Mouse (Mus musculus) MEL (cell line): Measurements from ENCODE around the gene Hnrnpu. TPM values are rescaled to one million over a fixed set of nuclear protein-coding genes. Genes with fewer than 3 reads are reported as not detected.
"Not testable (repeated sequence)": the region's sequence is repeated elsewhere in the genome, so short reads cannot be mapped to it uniquely, and the experiment has no call there.

Source experiments
- DNase-seq: peaks from one replicate; pipeline ENCODE4 v3.0.0; 2011; ENCODE audit warnings: low read depth, low spot score
- H3K27ac ChIP-seq: 2 replicates; pipeline ENCODE4 v1.5.1; 2012; ENCODE audit warnings: low read depth, mild to moderate bottlenecking, control low read depth, low read length, moderate library complexity; ENCODE audit not compliant: control insufficient read depth
- H3K27me3 ChIP-seq, 2 experiments: fragments of 150-350 bp in 1 of 2; sonication (generic) in 1 of 2; 2 replicates each; pipeline ENCODE4 v1.6.1; 2012; ENCODE audit warnings: low read length in 2 of 2, mild to moderate bottlenecking in 2 of 2, improper control_type of control experiment in 1 of 2, moderate library complexity in 1 of 2; ENCODE audit not compliant: insufficient read depth in 2 of 2, control insufficient read depth in 1 of 2
- H3K36me3 ChIP-seq, 2 experiments: 2 replicates each; pipeline ENCODE4 v1.6.1; 2012 to 2014; ENCODE audit warnings: low read length in 2 of 2, improper control_type of control experiment in 1 of 2, inconsistent platforms in 1 of 2, mild to moderate bottlenecking in 1 of 2; ENCODE audit not compliant: insufficient read depth in 2 of 2, control insufficient read depth in 1 of 2
- H3K4me1 ChIP-seq, 2 experiments: fragments of 150-350 bp in 1 of 2; sonication (generic) in 1 of 2; 2 replicates each; pipeline ENCODE4 v1.6.1; 2012; ENCODE audit warnings: low read length in 2 of 2, improper control_type of control experiment in 1 of 2, mild to moderate bottlenecking in 1 of 2; ENCODE audit not compliant: insufficient read depth in 2 of 2, control insufficient read depth in 1 of 2
- H3K4me3 ChIP-seq, 2 experiments: fragments of 150-350 bp in 1 of 2; sonication (generic) in 1 of 2; 2 replicates each; pipeline ENCODE4 v1.5.1; 2012; ENCODE audit warnings: low read depth in 2 of 2, low read length in 2 of 2, mild to moderate bottlenecking in 2 of 2, moderate library complexity in 2 of 2, control low read depth in 1 of 2, improper control_type of control experiment in 1 of 2; ENCODE audit not compliant: control insufficient read depth in 1 of 2, insufficient read depth in 1 of 2
- H3K79me2 ChIP-seq: 2 replicates; pipeline ENCODE4 v1.6.1; 2012; ENCODE audit warnings: mild to moderate bottlenecking, low read length, moderate library complexity; ENCODE audit not compliant: control insufficient read depth, poor library complexity, insufficient read depth
- H3K9ac ChIP-seq: 2 replicates; pipeline ENCODE4 v1.6.1; 2012; ENCODE audit warnings: low read depth, mild to moderate bottlenecking, control low read depth, low read length, moderate library complexity; ENCODE audit not compliant: control insufficient read depth, poor library complexity, severe bottlenecking
- H3K9me3 ChIP-seq: fragments of 150-350 bp; sonication (generic); replicated peaks from 2 replicates; pipeline ENCODE4 v1.6.1; 2012; ENCODE audit warnings: mild to moderate bottlenecking, low read length, improper control_type of control experiment, moderate library complexity; ENCODE audit not compliant: insufficient read depth
- BHLHE40 ChIP-seq: IDR thresholded peaks from 2 replicates; pipeline ENCODE4 v1.6.1; 2012; ENCODE audit warnings: low read depth, mild to moderate bottlenecking, inconsistent platforms, low read length, improper control_type of control experiment, borderline replicate concordance
- CHD1 ChIP-seq: IDR thresholded peaks from 2 replicates; pipeline ENCODE4 v1.6.1; 2012; ENCODE audit warnings: low read depth, mild to moderate bottlenecking, inconsistent platforms, low read length, improper control_type of control experiment
- CHD2 ChIP-seq: IDR thresholded peaks from 2 replicates; pipeline ENCODE4 v1.6.1; 2011; ENCODE audit warnings: low read length, improper control_type of control experiment
- CTCF ChIP-seq, 3 experiments: IDR thresholded peaks in 2 of 3; conservative IDR thresholded peaks in 1 of 3; 2 replicates each; pipeline ENCODE4 v1.5.1; 2011 to 2012; ENCODE audit warnings: low read length in 3 of 3, low read depth in 2 of 3, mild to moderate bottlenecking in 2 of 3, improper control_type of control experiment in 1 of 3, inconsistent platforms in 1 of 3, mixed read lengths in 1 of 3, moderate library complexity in 1 of 3; ENCODE audit not compliant: control insufficient read depth in 1 of 3, insufficient read depth in 1 of 3, poor library complexity in 1 of 3, severe bottlenecking in 1 of 3
- ELF1 ChIP-seq: IDR thresholded peaks from 2 replicates; pipeline ENCODE4 v1.6.1; 2014; ENCODE audit warnings: low read depth, mild to moderate bottlenecking, inconsistent platforms, low read length, improper control_type of control experiment, moderate library complexity
- EP300 ChIP-seq, 2 experiments: IDR thresholded peaks; 2 replicates each; pipeline ENCODE4 v1.6.1; 2011; ENCODE audit warnings: improper control_type of control experiment in 2 of 2, low read length in 2 of 2, low read depth in 1 of 2, mild to moderate bottlenecking in 1 of 2
- GABPA ChIP-seq: IDR thresholded peaks from 2 replicates; pipeline ENCODE4 v1.6.1; 2012; ENCODE audit warnings: low read depth, mild to moderate bottlenecking, inconsistent platforms, low read length, improper control_type of control experiment, moderate library complexity
- GATA1 ChIP-seq: IDR thresholded peaks from 2 replicates; pipeline ENCODE4 v1.6.1; 2011; ENCODE audit warnings: low read depth, low read length, improper control_type of control experiment
- HCFC1 ChIP-seq: IDR thresholded peaks from 2 replicates; pipeline ENCODE4 v1.6.1; 2012; ENCODE audit warnings: low read depth, mild to moderate bottlenecking, inconsistent platforms, low read length, improper control_type of control experiment, moderate library complexity
- JUND ChIP-seq: IDR thresholded peaks from 2 replicates; pipeline ENCODE4 v1.6.1; 2011; ENCODE audit warnings: low read depth, mild to moderate bottlenecking, improper control_type of control experiment, low read length
- MAFK ChIP-seq: IDR thresholded peaks from 2 replicates; pipeline ENCODE4 v1.6.1; 2011; ENCODE audit warnings: low read depth, mild to moderate bottlenecking, low read length, improper control_type of control experiment, borderline replicate concordance
- MAZ ChIP-seq: IDR thresholded peaks from 2 replicates; pipeline ENCODE4 v1.6.1; 2012; ENCODE audit warnings: low read depth, mild to moderate bottlenecking, inconsistent platforms, low read length, improper control_type of control experiment
- MEF2A ChIP-seq: IDR thresholded peaks from 2 replicates; pipeline ENCODE4 v1.6.1; 2014; ENCODE audit warnings: low read depth, mild to moderate bottlenecking, inconsistent platforms, low read length, improper control_type of control experiment; ENCODE audit not compliant: poor library complexity, insufficient replicate concordance, severe bottlenecking; ENCODE audit errors: extremely low read depth
- MYC ChIP-seq: IDR thresholded peaks from 2 replicates; pipeline ENCODE4 v1.6.1; 2011; ENCODE audit warnings: low read depth, mild to moderate bottlenecking, low read length, improper control_type of control experiment, moderate library complexity
- POLR2AphosphoS2 ChIP-seq: IDR thresholded peaks from 2 replicates; pipeline ENCODE4 v1.6.1; 2011; ENCODE audit warnings: low read length, improper control_type of control experiment
- POLR2AphosphoS5 ChIP-seq: IDR thresholded peaks from 2 replicates; pipeline ENCODE4 v1.6.1; 2012; ENCODE audit warnings: low read depth, borderline replicate concordance, mild to moderate bottlenecking, inconsistent platforms, low read length, moderate library complexity, mixed read lengths
- RCOR1 ChIP-seq: IDR thresholded peaks from 2 replicates; pipeline ENCODE4 v1.6.1; 2012; ENCODE audit warnings: low read depth, mild to moderate bottlenecking, inconsistent platforms, low read length, improper control_type of control experiment
- SIN3A ChIP-seq: IDR thresholded peaks from 2 replicates; pipeline ENCODE4 v1.6.1; 2012; ENCODE audit warnings: low read length, improper control_type of control experiment, inconsistent platforms
- TBP ChIP-seq: IDR thresholded peaks from 2 replicates; pipeline ENCODE4 v1.8.0; 2011; ENCODE audit warnings: low read depth, low read length, improper control_type of control experiment
- TCF12 ChIP-seq: IDR thresholded peaks from 2 replicates; pipeline ENCODE4 v1.6.1; 2014; ENCODE audit warnings: low read depth, mild to moderate bottlenecking, inconsistent platforms, low read length, improper control_type of control experiment, moderate library complexity
- UBTF ChIP-seq: IDR thresholded peaks from 2 replicates; pipeline ENCODE4 v1.6.1; 2012; ENCODE audit warnings: low read depth, mild to moderate bottlenecking, inconsistent platforms, low read length, improper control_type of control experiment, moderate library complexity, borderline replicate concordance; ENCODE audit not compliant: insufficient read depth
- USF1 ChIP-seq: IDR thresholded peaks from 2 replicates; pipeline ENCODE4 v1.6.1; 2014; ENCODE audit warnings: low read depth, mild to moderate bottlenecking, inconsistent platforms, low read length, improper control_type of control experiment, moderate library complexity
- USF2 ChIP-seq, 2 experiments: IDR thresholded peaks; 2 replicates each; pipeline ENCODE4 v1.6.1; 2011 to 2012; ENCODE audit warnings: improper control_type of control experiment in 2 of 2, low read length in 2 of 2, borderline replicate concordance in 1 of 2, inconsistent platforms in 1 of 2, low read depth in 1 of 2, mild to moderate bottlenecking in 1 of 2; ENCODE audit not compliant: insufficient read depth in 1 of 2
- ZC3H11A ChIP-seq: IDR thresholded peaks from 2 replicates; pipeline ENCODE4 v1.6.1; 2012; ENCODE audit warnings: low read depth, mild to moderate bottlenecking, inconsistent platforms, low read length, improper control_type of control experiment
- ZMIZ1 ChIP-seq: IDR thresholded peaks from 2 replicates; pipeline ENCODE4 v1.6.1; 2012; ENCODE audit warnings: low read depth, mild to moderate bottlenecking, inconsistent platforms, low read length, improper control_type of control experiment, moderate library complexity
- ZNF384 ChIP-seq: IDR thresholded peaks from 2 replicates; pipeline ENCODE4 v1.6.1; 2012; ENCODE audit warnings: low read depth, mild to moderate bottlenecking, inconsistent platforms, low read length, improper control_type of control experiment
- polyA plus RNA-seq, 2 experiments: library from polyadenylated mRNA; stranded (reverse) in 1 of 2; unstranded in 1 of 2; fragments of >175 nt in 1 of 2; fragments of >200 nt in 1 of 2; gene quantifications; 2 replicates each; pipeline versions ENCODE4 v1.2.1 to v1.2.4; 2012; ENCODE audit warnings: low replicate concordance in 2 of 2, low read depth in 1 of 2; ENCODE audit not compliant: insufficient read length in 2 of 2, insufficient read depth in 1 of 2, missing spikeins in 1 of 2
- total RNA-seq: library from RNA; depleted of rRNA; stranded (reverse); fragments of 300-350 nt; gene quantifications from 2 replicates; pipeline ENCODE4 v1.2.3, GENCODE M21; 2012

Gene Hnrnpu
- total and polyA plus RNA-seq, 3 experiments = 373 to 2,754 (median 789) TPM

DNA sequence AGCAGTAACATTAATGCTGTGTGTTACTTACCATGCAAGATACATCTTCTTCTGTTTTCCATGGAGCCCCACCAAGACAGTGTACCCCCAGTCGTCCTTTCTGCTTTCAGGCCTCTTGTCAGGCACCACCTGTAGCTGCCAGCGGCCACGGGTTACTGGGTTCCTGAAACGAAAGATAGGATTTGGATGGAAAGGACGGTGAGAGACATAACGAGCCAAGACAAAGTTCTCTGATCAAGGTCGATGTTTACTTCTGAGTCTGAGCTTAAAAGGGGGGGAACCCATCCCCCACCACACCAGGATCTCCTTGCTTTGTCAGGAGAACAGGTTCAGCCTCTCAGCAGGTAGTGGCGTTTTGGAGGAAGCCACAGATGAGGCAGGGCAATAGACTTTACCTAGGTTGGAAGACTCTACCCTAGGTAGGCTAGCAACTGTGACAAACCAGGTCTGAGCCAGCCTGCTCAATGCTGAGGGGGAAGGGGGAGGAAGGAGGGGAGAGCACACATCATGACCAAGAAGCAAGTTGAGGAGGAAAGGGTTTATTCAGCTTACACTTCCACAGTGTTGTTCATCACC is 49.9 kb downstream of the Hnrnpu start:
- H3K79me2 ChIP-seq = no peaks in the 10 kb centered on the region
- no peak overlapping the region for H3K4me3 ChIP-seq
- no peak overlapping the region for H3K9ac ChIP-seq
- DNase-seq = no peak
- H3K27me3 ChIP-seq = no peaks in the 10 kb centered on the region; a peak in 1 of 4 replicates
- H3K27ac ChIP-seq = no peak overlapping the region
- TF ChIP-seq MAFK = no peak
- TF ChIP-seq USF1 = no peak
- TF ChIP-seq UBTF = no peak
- TF ChIP-seq MEF2A = no peak
- TF ChIP-seq MYC = no peak
- no peak for TF ChIP-seq CHD1
- no peak for TF ChIP-seq ZMIZ1
- no peak for TF ChIP-seq ZC3H11A
- no peak for TF ChIP-seq POLR2AphosphoS2
- TF ChIP-seq EP300 (IDR thresholded peaks at IDR 0.05; ENCODE audit: low read depth in 1 of 2, low read length in 2 of 2) = no peak
- no peak for TF ChIP-seq CHD2
- TF ChIP-seq HCFC1 = no peak
- TF ChIP-seq MAZ = no peak
- TF ChIP-seq ZNF384 = no peak
- TF ChIP-seq USF2 (IDR thresholded peaks at IDR 0.05; ENCODE audit: borderline replicate concordance in 1 of 2, insufficient read depth in 1 of 2, low read depth in 1 of 2, low read length in 2 of 2) = no peak
- no peak for TF ChIP-seq TCF12
- no peak for TF ChIP-seq CTCF (IDR thresholded peaks at IDR 0.05 in 2 of 3, conservative IDR thresholded peaks at IDR 0.05 in 1 of 3; ENCODE audit: control insufficient read depth in 1 of 3, insufficient read depth in 1 of 3, low read depth in 2 of 3, low read length in 3 of 3, poor library complexity in 1 of 3, severe bottlenecking in 1 of 3)
- TF ChIP-seq ELF1 = no peak
- TF ChIP-seq SIN3A = no peak
- no peaks in the 10 kb centered on the region for H3K9me3 ChIP-seq
- H3K36me3 ChIP-seq = no peaks in the 10 kb centered on the region
- H3K4me1 ChIP-seq = no peaks in the 10 kb centered on the region

GRCm38 (mm10) chr1:178283946-178284720 is 53.5 kb downstream of the Hnrnpu start:
- DNase-seq = no peak
- TF ChIP-seq GATA1 = no peak
- no peak for TF ChIP-seq EP300 (IDR thresholded peaks at IDR 0.05; ENCODE audit: low read depth in 1 of 2, low read length in 2 of 2)
- no peak for TF ChIP-seq RCOR1
- no peak for TF ChIP-seq GABPA
- no peak for TF ChIP-seq USF1
- no peak for TF ChIP-seq USF2 (IDR thresholded peaks at IDR 0.05; ENCODE audit: borderline replicate concordance in 1 of 2, insufficient read depth in 1 of 2, low read depth in 1 of 2, low read length in 2 of 2)
- TF ChIP-seq POLR2AphosphoS5 = no peak
- TF ChIP-seq TBP = no peak
- TF ChIP-seq BHLHE40 = no peak
- no peak for TF ChIP-seq JUND
- Histone ChIP-seq H3K9ac (no peak overlapping the region), H3K4me3 (no peak overlapping the region), H3K36me3 (no peaks in the 10 kb centered on the region), H3K9me3 (no peaks in the 10 kb centered on the region), H3K4me1 (no peaks in the 10 kb centered on the region), H3K79me2 (no peaks in the 10 kb centered on the region), H3K27me3 (no peaks in the 10 kb centered on the region; a peak in 1 of 4 replicates), H3K27ac (no peak overlapping the region)

DNA sequence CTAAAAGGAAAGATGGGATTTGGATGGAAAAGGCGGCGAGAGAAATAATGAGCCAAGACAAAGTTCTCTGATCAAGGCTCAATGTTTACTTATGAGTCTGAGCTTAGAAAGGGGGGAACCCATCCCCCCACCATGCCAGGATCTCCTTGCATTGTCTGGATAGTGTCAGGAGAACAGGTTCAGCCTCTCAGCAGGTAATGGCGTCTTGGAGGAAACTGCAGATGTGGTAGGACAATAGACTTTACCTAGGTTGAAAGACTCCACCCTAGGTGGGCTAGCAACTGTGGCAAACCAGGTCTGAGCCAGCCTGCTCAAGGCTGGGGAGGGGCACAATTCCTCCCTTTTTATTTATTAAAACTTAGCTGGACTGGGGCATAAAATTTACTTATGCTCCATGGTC is 54.3 kb downstream of the Hnrnpu start:
- not testable (repeated sequence) for DNase-seq, H3K9ac ChIP-seq, H3K4me1 ChIP-seq, H3K9me3 ChIP-seq, H3K79me2 ChIP-seq, H3K36me3 ChIP-seq, H3K27me3 ChIP-seq, H3K27ac ChIP-seq, H3K4me3 ChIP-seq
